Mouse (Mus musculus): ENCODE data around the gene Abhd18. TPM values are rescaled to one million over a fixed set of nuclear protein-coding genes. Genes with fewer than 3 reads are reported as not detected.
"Not testable (repeated sequence)": the region's sequence is repeated elsewhere in the genome, so short reads cannot be mapped to it uniquely, and the experiment has no call there.

The Abhd18 gene
- polyA plus RNA-seq, 1 experiment from 2014 or later, result 12.2 TPM

- 93% methylated on average over 3 of the region's 3 CpGs for WGBS
- not testable (repeated sequence) for H3K27ac ChIP-seq
These were observed 6.5 kb downstream of the Abhd18 start for GRCm38 (mm10) chr3:40853123-40853738.

GRCm38 (mm10) chr3:40893816-40894258 is 47.1 kb downstream of the Abhd18 start:
- not testable (repeated sequence) for H3K4me1 ChIP-seq; H3K27ac ChIP-seq; H3K9me3 ChIP-seq; H3K36me3 ChIP-seq; H3K27me3 ChIP-seq (replicated peaks)
- peak; percentile 100 for ATAC-seq (ENCODE audit: low FRiP score, low read depth)
- under 1% methylated on average over 37 of the region's 38 CpGs for WGBS
- H3K9ac ChIP-seq, result peak overlapping the region; percentile 48
- peak overlapping the region; percentile 69 for H3K4me2 ChIP-seq (replicated peaks)
- H3K4me3 ChIP-seq, result peak overlapping the region; percentile 43

More at GRCm38 (mm10) chr3:40853123-40853738, 6.5 kb downstream of the Abhd18 start:
- ATAC-seq (ENCODE audit: low FRiP score, low read depth); H3K9ac ChIP-seq; H3K4me2 ChIP-seq (replicated peaks); H3K4me1 ChIP-seq; H3K36me3 ChIP-seq; H3K9me3 ChIP-seq; H3K27me3 ChIP-seq (replicated peaks); H3K4me3 ChIP-seq: not testable (repeated sequence)

GRCm38 (mm10) chr3:40894336-40894735 is 47.6 kb downstream of the Abhd18 start:
- H3K9me3 ChIP-seq; H3K27ac ChIP-seq; H3K36me3 ChIP-seq; H3K4me1 ChIP-seq; ATAC-seq (ENCODE audit: low FRiP score, low read depth); H3K27me3 ChIP-seq (replicated peaks): not testable (repeated sequence)
- 2% methylated on average over 22 of the region's 24 CpGs for WGBS
- Histone ChIP-seq H3K9ac (peak overlapping the region; percentile 61), H3K4me3 (peak overlapping the region; percentile 49), H3K4me2 (replicated peaks) (peak overlapping the region; percentile 69)

- 98% methylated on average over 8 of the region's 10 CpGs for WGBS
- H3K27ac ChIP-seq; ATAC-seq (ENCODE audit: low FRiP score, low read depth); H3K4me1 ChIP-seq; H3K4me2 ChIP-seq (replicated peaks); H3K36me3 ChIP-seq; H3K9ac ChIP-seq; H3K9me3 ChIP-seq; H3K4me3 ChIP-seq; H3K27me3 ChIP-seq (replicated peaks): not testable (repeated sequence)
These were observed 55.7 kb downstream of the Abhd18 start, which contains the start of gene 1700034I23Rik for GRCm38 (mm10) chr3:40902443-40902842. 1700034I23Rik (minus strand) TSS chr3:40902543.

- Histone ChIP-seq H3K27ac (no peak overlapping the region), H3K36me3 (peaks cover 9% of the 10 kb centered on the region; the same call in 1 of the 2 replicates), H3K9me3 (no peaks in the 10 kb centered on the region), H3K4me3 (no peak overlapping the region), H3K9ac (no peak overlapping the region), H3K27me3 (replicated peaks) (no peaks in the 10 kb centered on the region), H3K4me2 (replicated peaks) (no peak overlapping the region), H3K4me1 (no peaks in the 10 kb centered on the region)
- ATAC-seq (ENCODE audit: low FRiP score, low read depth), result no peak
- 93% methylated on average over 5 of the region's 5 CpGs for WGBS
These were observed 91.4 kb downstream of the Abhd18 start for GRCm38 (mm10) chr3:40938189-40938588.

GRCm38 (mm10) chr3:40938592-40938991 is 91.8 kb downstream of the Abhd18 start:
- H3K36me3 ChIP-seq, result peaks cover 5% of the 10 kb centered on the region; the same call in 1 of the 2 replicates
- H3K27me3 ChIP-seq (replicated peaks), result no peaks in the 10 kb centered on the region
- no peak overlapping the region for H3K4me3 ChIP-seq
- H3K4me1 ChIP-seq, result no peaks in the 10 kb centered on the region
- H3K9ac ChIP-seq, result no peak overlapping the region
- no peak overlapping the region for H3K4me2 ChIP-seq (replicated peaks)
- WGBS, result 96% methylated on average over 4 of the region's 4 CpGs
- no peak overlapping the region for H3K27ac ChIP-seq
- no peak for ATAC-seq (ENCODE audit: low FRiP score, low read depth)
- no peaks in the 10 kb centered on the region for H3K9me3 ChIP-seq

GRCm38 (mm10) chr3:40939019-40939418 is 92.2 kb downstream of the Abhd18 start:
- Histone ChIP-seq H3K27ac (no peak overlapping the region), H3K9ac (no peak overlapping the region), H3K4me2 (replicated peaks) (no peak overlapping the region), H3K27me3 (replicated peaks) (no peaks in the 10 kb centered on the region), H3K9me3 (no peaks in the 10 kb centered on the region), H3K4me3 (no peak overlapping the region), H3K36me3 (peaks cover 1% of the 10 kb centered on the region; the same call in 1 of the 2 replicates), H3K4me1 (no peaks in the 10 kb centered on the region)
- ATAC-seq (ENCODE audit: low FRiP score, low read depth), result no peak

- H3K36me3 ChIP-seq, result no peaks in the 10 kb centered on the region
- H3K27me3 ChIP-seq (replicated peaks), result peaks cover 9% of the 10 kb centered on the region
- ATAC-seq (ENCODE audit: low FRiP score, low read depth), result peak; percentile 96
- no peaks in the 10 kb centered on the region for H3K9me3 ChIP-seq
- 2% methylated on average over 66 of the region's 66 CpGs for WGBS
- H3K4me3 ChIP-seq, result peak within 1 kb of the TSS; percentile 84
- H3K27ac ChIP-seq, result peak within 1 kb of the TSS; percentile 75
- peaks cover 8% of the 10 kb centered on the region; the same call in 1 of the 2 replicates for H3K4me1 ChIP-seq
- peak within 1 kb of the TSS; percentile 85 for H3K9ac ChIP-seq
- peak within 1 kb of the TSS; percentile 97 for H3K4me2 ChIP-seq (replicated peaks)
These were observed 102.6 kb downstream of the Abhd18 start, which contains the start of gene Larp1b for GRCm38 (mm10) chr3:40949170-40949902. Larp1b (plus strand) TSS chr3:40949828.

- Histone ChIP-seq H3K4me1 (peaks cover 8% of the 10 kb centered on the region; the same call in 1 of the 2 replicates), H3K9me3 (no peaks in the 10 kb centered on the region), H3K36me3 (no peaks in the 10 kb centered on the region), H3K9ac (peak overlapping the region; percentile 85), H3K27ac (peak overlapping the region; percentile 75), H3K4me2 (replicated peaks) (peak overlapping the region; percentile 97), H3K27me3 (replicated peaks) (peaks cover 9% of the 10 kb centered on the region), H3K4me3 (peak overlapping the region; percentile 84)
- WGBS, result 0% methylated on average over 87 of the region's 118 CpGs
- peak; percentile 76 for ATAC-seq (ENCODE audit: low FRiP score, low read depth)
These were observed 103.3 kb downstream of the Abhd18 start for GRCm38 (mm10) chr3:40949903-40950600.

GRCm38 (mm10) chr3:40950601-40951201 is 103.9 kb downstream of the Abhd18 start:
- H3K9ac ChIP-seq, result peak overlapping the region; percentile 85

GRCm38 (mm10) chr3:40951365-40951764 is 104.6 kb downstream of the Abhd18 start:
- Histone ChIP-seq H3K4me2 (replicated peaks) (peak overlapping the region; percentile 97), H3K4me3 (no peak overlapping the region), H3K27ac (no peak overlapping the region), H3K36me3 (no peaks in the 10 kb centered on the region), H3K27me3 (replicated peaks) (peaks cover 9% of the 10 kb centered on the region), H3K4me1 (peaks cover 8% of the 10 kb centered on the region; the same call in 1 of the 2 replicates), H3K9ac (no peak overlapping the region), H3K9me3 (no peaks in the 10 kb centered on the region)
- no peak for ATAC-seq (ENCODE audit: low FRiP score, low read depth)
- WGBS, result 9% methylated on average over 7 of the region's 7 CpGs

More at GRCm38 (mm10) chr3:40950601-40951201, 103.9 kb downstream of the Abhd18 start:
- Histone ChIP-seq H3K4me1 (peaks cover 8% of the 10 kb centered on the region; the same call in 1 of the 2 replicates), H3K4me2 (replicated peaks) (peak overlapping the region; percentile 97), H3K27me3 (replicated peaks) (peaks cover 9% of the 10 kb centered on the region), H3K4me3 (peak overlapping the region; percentile 84), H3K27ac (no peak overlapping the region), H3K9me3 (no peaks in the 10 kb centered on the region), H3K36me3 (no peaks in the 10 kb centered on the region)
- peak; percentile 0; the same call in 1 of the 2 replicates for ATAC-seq (ENCODE audit: low FRiP score, low read depth)
- under 1% methylated on average over 43 of the region's 43 CpGs for WGBS

All from neural tube, embryonic 12.5 days (tissue).